Mouse (Mus musculus) CH12F3 (cell line): ENCODE measurements around the gene Olfr418.
"Not testable (repeated sequence)": the region's sequence is repeated elsewhere in the genome, so short reads cannot be mapped to it uniquely, and the experiment has no call there.

ENCODE experiments used
- in situ Hi-C: fragments of 300-500 bp; cut with MboI; formaldehyde crosslinking; loops from 2 replicates; pipeline ENCODE4 v1.14.3; 2020; ENCODE audit warnings: low sequenced_read_pairs

Gene Olfr418

DNA sequence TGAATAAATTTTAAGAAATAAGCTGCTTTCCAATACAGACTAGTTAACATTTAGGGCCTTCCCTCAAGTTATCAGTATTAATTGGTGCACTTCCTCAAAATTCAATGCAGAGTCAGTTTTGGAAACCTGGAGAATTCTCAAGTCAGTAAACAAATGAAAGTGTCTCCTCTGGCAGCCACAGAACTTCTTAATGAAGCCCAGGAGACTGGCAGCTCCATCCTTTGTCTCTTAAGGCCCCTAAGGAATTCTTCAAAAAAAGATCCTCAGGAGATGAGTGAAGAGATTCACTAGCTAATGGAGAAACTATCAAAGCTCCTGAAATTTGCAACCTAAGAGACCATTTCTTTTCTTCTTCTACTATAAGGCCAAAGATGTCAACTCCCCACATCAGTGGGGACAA, at the start of gene Olfr418:
Gene Olfr418, plus strand, starts transcription at position 301 of the 400 bp plus-strand sequence.
- in situ Hi-C loops: no loop called here

DNA sequence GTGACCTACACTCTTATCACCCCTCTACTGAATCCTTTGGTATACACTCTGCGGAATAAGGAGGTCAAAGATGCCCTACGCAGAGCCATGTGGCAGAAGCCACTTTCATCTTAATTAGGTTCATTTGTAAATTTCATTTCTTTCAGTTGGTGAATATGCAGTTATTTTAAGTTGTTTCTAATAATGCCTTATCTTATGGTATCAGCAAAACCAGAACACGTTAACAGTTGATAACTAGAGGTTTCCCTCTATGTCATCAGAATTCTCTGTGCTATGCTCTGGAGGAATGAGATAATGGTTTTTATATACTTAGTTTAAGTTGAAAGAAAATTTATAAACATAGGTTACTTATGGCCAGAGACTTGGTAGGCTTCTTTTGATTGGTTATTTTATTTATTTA, 49.3 kb upstream of the Olfr418 start:
- in situ Hi-C loops: no loop called here

DNA sequence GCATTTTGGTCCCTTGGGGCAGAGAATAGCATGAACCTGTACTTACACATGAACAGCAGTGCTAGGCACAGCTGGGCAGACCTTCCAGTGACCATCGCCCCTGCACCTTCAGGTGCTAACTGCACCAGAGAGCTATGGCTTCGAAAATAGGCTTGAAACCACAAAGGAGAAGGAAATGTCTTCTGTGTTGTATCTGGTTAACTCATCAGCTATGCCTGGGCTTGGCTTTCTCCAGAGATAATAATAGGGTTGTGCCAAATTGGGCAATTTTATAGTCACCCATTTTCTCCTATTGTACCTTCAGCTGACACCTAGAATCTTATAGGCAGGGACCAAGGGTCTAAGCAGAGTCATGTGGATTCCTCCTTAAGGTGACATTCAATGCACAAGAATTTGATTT, 38.7 kb upstream of the Olfr418 start, which contains the start of gene Fcer1a:
Gene Fcer1a, minus strand, starts transcription at position 134 of the 400 bp plus-strand sequence.
- in situ Hi-C loops: no loop called here

DNA sequence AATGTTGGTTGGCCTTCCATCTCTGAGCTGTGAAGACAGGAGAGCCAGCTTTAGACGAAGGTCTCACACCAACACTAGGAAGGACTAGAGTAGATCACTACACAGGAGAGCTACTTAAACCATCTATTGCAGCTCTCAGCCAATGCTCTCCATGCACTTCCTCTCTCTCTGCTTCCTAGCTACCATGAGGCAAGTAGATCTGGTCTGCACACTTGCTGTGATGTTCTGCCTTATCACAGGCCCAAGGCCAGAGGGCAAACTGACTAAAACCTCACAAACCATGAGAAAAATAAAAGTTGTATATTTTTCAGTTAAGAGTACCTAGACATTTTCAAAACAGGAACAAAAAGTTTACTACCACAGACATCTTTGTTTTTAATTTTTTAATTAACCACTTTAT, 28.8 kb upstream of the Olfr418 start:
- in situ Hi-C loops: not testable (repeated sequence)

DNA sequence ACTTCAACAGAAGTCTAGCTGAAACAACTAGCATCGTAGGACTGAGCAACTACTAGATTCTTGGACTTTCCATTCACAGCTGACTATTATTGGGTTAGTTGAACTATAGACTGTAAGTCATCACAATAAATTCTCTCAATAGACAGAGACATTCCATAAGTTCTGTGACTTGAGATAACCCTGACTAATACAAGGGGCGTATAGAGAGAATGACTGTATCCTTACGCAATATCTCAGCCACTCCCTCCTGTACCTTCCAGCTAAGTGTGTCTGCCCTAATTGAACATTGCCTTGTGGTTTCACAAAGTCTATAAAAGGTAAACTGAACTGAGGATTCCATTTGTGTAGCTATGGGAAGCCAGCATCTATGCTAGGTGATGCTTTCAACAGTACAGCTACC, 15.9 kb upstream of the Olfr418 start:
- in situ Hi-C loops: no loop called here

DNA sequence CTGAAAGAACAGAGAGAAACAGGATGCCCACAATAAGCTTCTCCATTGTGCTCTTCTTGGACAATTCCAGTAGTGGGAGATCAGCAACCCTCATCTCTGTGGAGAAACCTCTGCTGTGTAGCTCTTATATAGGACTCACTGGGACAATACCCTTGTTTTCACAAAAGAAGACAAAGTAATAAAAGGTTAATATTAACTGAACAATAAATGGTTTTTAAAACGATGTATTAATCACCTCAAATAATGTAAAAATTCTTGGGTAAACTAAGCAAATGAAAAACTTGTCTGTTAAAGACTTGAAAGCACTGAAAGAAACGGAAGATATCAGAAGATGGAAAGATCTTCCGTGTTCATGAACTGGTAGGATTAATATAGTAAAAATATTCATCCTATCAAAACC, 11.9 kb downstream of the Olfr418 start, which contains the start of gene Mptx2:
Gene Mptx2, minus strand, starts transcription at position 101 of the 400 bp plus-strand sequence.
- in situ Hi-C loops: no loop called here

DNA sequence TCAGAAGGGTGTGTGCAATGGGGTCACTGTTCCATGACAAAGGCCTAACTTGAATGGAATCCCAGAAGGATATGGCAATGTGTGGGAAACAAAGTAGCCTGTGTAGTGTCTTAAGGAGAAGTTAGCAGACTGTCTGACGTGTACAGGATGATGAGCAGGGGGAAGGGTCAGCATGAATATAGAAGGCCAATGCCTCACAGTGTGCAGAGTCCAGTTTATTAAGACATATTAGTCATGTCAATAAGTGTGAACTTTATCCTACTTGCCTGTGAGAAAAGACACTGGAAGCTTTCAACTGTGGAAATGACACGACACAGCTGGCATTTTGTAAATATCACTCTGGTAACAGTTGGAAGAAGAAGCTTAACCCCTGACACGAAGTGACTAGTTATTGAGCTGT, 37.0 kb downstream of the Olfr418 start:
- in situ Hi-C loops: not testable (repeated sequence)

DNA sequence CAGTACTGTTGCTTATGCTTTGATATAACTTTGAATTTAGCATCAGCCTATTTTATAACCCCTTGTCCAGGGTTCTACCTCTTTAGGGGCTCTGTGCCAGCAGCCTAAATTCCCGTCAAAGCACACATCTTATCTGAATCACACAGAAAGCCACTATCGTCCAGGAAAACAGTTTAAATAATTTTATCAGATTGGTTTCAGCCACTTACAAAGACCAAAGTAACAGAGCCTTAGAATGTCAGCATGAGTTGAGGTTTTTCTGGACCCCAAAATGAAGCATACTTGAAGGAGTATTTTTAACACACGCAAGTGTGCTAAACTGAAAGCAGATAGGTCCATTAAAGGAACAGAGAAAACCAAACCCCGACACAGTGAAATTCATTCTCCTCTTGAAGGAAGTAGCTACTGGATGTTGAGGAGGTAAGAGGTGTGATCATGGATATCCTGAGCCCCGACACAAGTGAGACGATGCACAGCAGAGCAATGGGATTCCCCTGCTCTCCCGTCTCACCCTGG, 47.8 kb downstream of the Olfr418 start:
- in situ Hi-C loops: not testable (repeated sequence)

DNA sequence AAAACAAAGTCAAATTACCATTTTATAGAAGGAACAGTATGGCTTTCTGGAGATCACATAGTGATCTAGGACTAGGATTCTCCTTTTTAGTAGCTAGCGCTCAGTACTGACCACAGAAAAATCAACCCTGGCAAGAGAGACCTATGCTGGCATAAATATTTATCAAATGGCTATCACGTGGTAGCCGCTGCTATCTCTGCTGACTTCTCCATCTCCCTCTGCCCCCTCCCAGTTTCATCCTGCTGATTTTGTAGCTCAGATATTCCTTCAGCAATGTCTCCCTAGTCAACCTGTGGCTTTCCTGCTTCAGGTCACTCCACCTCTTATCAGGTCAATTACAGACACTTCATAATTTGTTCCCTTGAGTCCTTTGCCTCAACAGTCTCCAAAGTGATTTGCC, 49.9 kb downstream of the Olfr418 start:
- in situ Hi-C loops: no loop called here

DNA sequence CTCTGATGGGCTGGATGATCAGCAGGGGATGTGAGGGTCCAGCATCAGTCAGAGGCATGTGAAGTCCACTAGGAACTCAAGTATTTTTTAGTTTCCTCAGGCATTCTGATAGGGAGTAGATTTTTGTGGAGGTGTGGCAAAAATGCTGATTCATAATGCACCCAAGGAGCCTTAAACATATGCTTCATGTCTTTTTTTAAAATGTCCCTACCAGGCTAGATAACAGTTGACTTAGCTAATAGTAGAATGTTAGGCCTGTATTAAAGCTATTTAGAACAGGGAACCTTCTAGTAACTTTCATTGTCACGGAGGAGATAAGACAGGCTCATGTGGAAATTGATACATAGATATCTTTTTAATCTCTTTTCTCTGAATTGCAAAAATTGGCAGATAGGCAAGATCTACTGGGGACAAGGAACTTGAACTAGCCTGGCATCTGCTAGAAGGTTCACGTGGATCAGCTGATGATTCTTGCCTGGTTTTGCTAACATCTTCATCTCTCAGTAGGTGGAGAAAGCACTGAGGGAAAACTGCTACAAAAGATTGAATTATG, 52.2 kb downstream of the Olfr418 start:
- in situ Hi-C loops: no loop called here

DNA sequence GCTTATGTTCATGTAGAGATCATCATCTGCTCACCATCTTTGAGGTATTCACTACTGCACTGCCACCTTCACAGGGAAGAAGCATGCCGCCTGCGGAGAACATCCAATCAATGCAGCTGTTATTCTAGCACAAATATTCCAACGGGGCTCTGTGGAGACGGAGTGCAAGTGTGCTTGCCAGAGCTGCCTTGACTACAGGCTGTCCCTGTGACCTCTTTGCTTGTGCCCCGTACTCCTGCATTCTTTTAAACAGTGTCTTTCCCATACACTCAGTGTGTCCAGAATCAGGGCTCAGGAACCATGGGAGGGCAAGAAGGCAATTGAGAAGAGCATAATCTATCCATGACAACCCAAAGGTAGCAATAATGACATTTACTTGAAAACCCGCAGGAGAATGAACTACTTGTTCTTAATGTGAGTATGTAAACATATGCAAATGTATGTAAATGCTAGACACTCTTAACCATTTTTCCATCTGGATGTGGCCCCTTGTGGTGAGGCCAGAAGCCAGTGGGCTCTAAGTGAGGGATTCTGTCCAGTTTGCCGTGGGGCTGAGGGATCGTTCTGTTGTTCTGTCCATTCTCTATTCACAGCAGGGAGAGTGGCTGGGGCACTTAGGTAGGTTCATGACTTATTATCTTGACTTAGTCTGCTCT, 55.9 kb downstream of the Olfr418 start:
- in situ Hi-C loops: no loop called here

DNA sequence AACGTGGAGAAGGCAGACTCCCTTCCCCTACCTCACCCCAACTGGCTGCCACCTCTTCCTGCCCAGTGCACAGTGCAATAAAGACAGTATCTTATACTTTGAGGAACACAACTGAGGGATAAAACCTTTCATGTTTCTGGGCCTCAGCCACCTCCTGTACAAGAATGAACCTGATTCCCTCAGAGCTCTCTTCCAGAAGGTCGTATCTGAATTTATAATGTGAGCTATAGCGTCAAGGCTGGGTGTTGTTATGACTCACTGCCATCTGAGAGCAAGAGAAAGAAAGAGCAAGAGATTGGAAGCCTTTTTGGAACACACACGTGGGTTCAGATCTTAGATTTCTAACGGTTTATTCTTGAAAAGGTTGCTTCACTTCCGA, 56.4 kb downstream of the Olfr418 start:
- in situ Hi-C loops: no loop called here
